Mouse (Mus musculus) activated CD4-positive, CD25-positive, alpha-beta regulatory T cell, adult 4 months (primary cell): ENCODE data around the gene Sar1a. TPM values are rescaled to one million over a fixed set of nuclear protein-coding genes. Genes with fewer than 3 reads are reported as not detected.

ENCODE experiments used
- ATAC-seq: one replicate; pipeline ENCODE4 v1.8.0; 2017
- polyA plus RNA-seq, 2 experiments: library from polyadenylated mRNA; unstranded; fragments of 100-300 nt; shearing (Covaris generic); gene quantifications; one replicate each; pipeline ENCODE4 v1.2.1; 2017

The Sar1a gene
- polyA plus RNA-seq, 2 experiments from 2014 or later: 101 to 110 TPM

GRCm38 (mm10) chr10:61689405-61689804, 9.3 kb downstream of the Sar1a start:
- no peak for ATAC-seq

- no peak for ATAC-seq
Observed at GRCm38 (mm10) chr10:61693563-61693962, 13.5 kb downstream of the Sar1a start.

GRCm38 (mm10) chr10:61694870-61695670, 15.0 kb downstream of the Sar1a start, which contains the start of gene Tysnd1:
Gene Tysnd1, plus strand, starts transcription at chr10:61695514.
- ATAC-seq: peak; percentile 98

GRCm38 (mm10) chr10:61695703-61696559, 15.8 kb downstream of the Sar1a start:
- ATAC-seq: peak; percentile 15

- no peak for ATAC-seq
Observed at GRCm38 (mm10) chr10:61696560-61696823, 16.4 kb downstream of the Sar1a start.

- ATAC-seq: no peak
Observed at GRCm38 (mm10) chr10:61697028-61697427, 16.9 kb downstream of the Sar1a start.

- ATAC-seq: no peak
Observed at GRCm38 (mm10) chr10:61704663-61705062, 24.6 kb downstream of the Sar1a start.

- ATAC-seq: no peak
Observed at GRCm38 (mm10) chr10:61706412-61707375, 26.6 kb downstream of the Sar1a start.

- no peak for ATAC-seq
Observed at GRCm38 (mm10) chr10:61713601-61714000, 33.5 kb downstream of the Sar1a start.

GRCm38 (mm10) chr10:61714146-61714545, 34.0 kb downstream of the Sar1a start:
- no peak for ATAC-seq

- peak; percentile 63 for ATAC-seq
Observed at GRCm38 (mm10) chr10:61714771-61715461, 34.8 kb downstream of the Sar1a start, which contains the start of gene Aifm2. Gene Aifm2, plus strand, starts transcription at chr10:61715263.

GRCm38 (mm10) chr10:61715462-61715837, 35.4 kb downstream of the Sar1a start:
- ATAC-seq: no peak

- no peak for ATAC-seq
Observed at GRCm38 (mm10) chr10:61715996-61716864, 36.1 kb downstream of the Sar1a start.

- ATAC-seq: no peak
Observed at GRCm38 (mm10) chr10:61717406-61718296, 37.6 kb downstream of the Sar1a start.

GRCm38 (mm10) chr10:61720331-61720730, 40.2 kb downstream of the Sar1a start:
- no peak for ATAC-seq

GRCm38 (mm10) chr10:61722215-61722614, 42.1 kb downstream of the Sar1a start:
- ATAC-seq: no peak

- no peak for ATAC-seq
Observed at GRCm38 (mm10) chr10:61723271-61723670, 43.2 kb downstream of the Sar1a start.

- no peak for ATAC-seq
Observed at GRCm38 (mm10) chr10:61729181-61729580, 49.1 kb downstream of the Sar1a start.

GRCm38 (mm10) chr10:61730171-61730570, 50.1 kb downstream of the Sar1a start:
- ATAC-seq: no peak

- ATAC-seq: no peak
Observed at GRCm38 (mm10) chr10:61734377-61734776, 54.3 kb downstream of the Sar1a start.
